10 mouse cellular contexts compared by ENCODE assay signal in the genomic region with DNA sequence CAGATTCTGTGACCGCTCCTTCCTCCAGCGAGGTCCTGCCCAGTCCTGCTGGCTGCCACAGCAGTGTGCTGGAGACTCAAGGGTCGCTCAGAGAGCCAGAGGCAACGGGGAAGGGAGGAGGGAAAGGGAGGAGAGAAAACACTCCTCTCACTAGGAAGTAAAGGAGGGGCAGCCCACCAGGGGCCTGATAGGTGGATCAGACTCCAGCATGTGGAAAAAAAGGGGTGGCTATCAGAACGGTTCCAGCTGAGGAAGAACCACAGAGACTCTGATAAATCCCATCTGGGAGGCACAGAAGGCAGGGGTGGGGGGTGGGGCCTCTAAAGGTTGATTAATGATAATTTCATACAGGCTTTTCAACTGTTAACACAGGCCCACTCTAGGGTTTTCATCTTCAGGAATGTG. TPM values are rescaled to one million over a fixed set of nuclear protein-coding genes. Genes with fewer than 3 reads are reported as not detected.
A peak's percentile ranks its signal among the peaks of the same experiment; 100 is the strongest.
DNase-seq lines count a peak whose midpoint lies in the region; ATAC-seq lines count a peak whose summit lies in the region.
"Had no signal": no experiment of that assay in that cellular context is flagged by ENCODE, and none has a peak within 500 bp of the region (broad histone marks: within the 10 kb centered on the region; RNA-seq: fewer than 3 reads in every experiment).

No protein-coding gene starts in this region.

- H3K27ac ChIP-seq in hindbrain, embryonic 10.5 days: peak overlapping the region; percentile 81
- no peak overlapping the region for H3K27ac ChIP-seq in hindbrain, embryonic 16.5 days (ENCODE audit: low read depth, low read length)
- H3K27ac ChIP-seq in embryonic facial prominence, embryonic 15.5 days (replicated peaks): peak overlapping the region; percentile 48
- H3K27ac ChIP-seq in liver, embryonic 16.5 days (ENCODE audit: low read length): peak overlapping the region; percentile 96
- H3K27ac ChIP-seq: neural tube, embryonic 12.5 days had no signal

- H3K9ac ChIP-seq in hindbrain, embryonic 16.5 days (ENCODE audit: low read depth, low read length): no peak overlapping the region
- H3K9ac ChIP-seq in embryonic facial prominence, embryonic 15.5 days: no peak overlapping the region
- H3K9ac ChIP-seq in liver, embryonic 16.5 days (ENCODE audit: low read depth, low read length): peak overlapping the region; percentile 70
- H3K9ac ChIP-seq: neural tube, embryonic 12.5 days had no signal

- no peak overlapping the region for H3K4me2 ChIP-seq in hindbrain, embryonic 16.5 days (ENCODE audit: low read length)
- H3K4me2 ChIP-seq in embryonic facial prominence, embryonic 15.5 days (replicated peaks): no peak overlapping the region
- peak overlapping the region; percentile 65 for H3K4me2 ChIP-seq in liver, embryonic 16.5 days (ENCODE audit: low read depth, low read length)
- H3K4me2 ChIP-seq: neural tube, embryonic 12.5 days had no signal

- H3K4me3 ChIP-seq in hindbrain, embryonic 10.5 days: no peak overlapping the region
- no peak overlapping the region for H3K4me3 ChIP-seq in hindbrain, embryonic 16.5 days (ENCODE audit: low read length)
- no peak overlapping the region for H3K4me3 ChIP-seq in embryonic facial prominence, embryonic 15.5 days (replicated peaks)
- peak overlapping the region; percentile 26 for H3K4me3 ChIP-seq in liver, embryonic 16.5 days (ENCODE audit: low read depth, low read length)
- H3K4me3 ChIP-seq: neural tube, embryonic 12.5 days had no signal

- H3K4me1 ChIP-seq in hindbrain, embryonic 10.5 days (replicated peaks): peaks cover 44% of the 10 kb centered on the region
- H3K4me1 ChIP-seq in hindbrain, embryonic 16.5 days (ENCODE audit: control insufficient read depth, insufficient read depth, low read depth, low read length): peaks cover 3% of the 10 kb centered on the region; the same call in 1 of the 2 replicates
- H3K4me1 ChIP-seq in embryonic facial prominence, embryonic 15.5 days: peaks cover 35% of the 10 kb centered on the region
- H3K4me1 ChIP-seq in liver, embryonic 16.5 days (ENCODE audit: control insufficient read depth, low read depth, low read length): peaks cover 79% of the 10 kb centered on the region

- 10% methylated on average over 5 of the region's 5 CpGs for WGBS in hindbrain, embryonic 10.5 days
- 21% methylated on average over 5 of the region's 5 CpGs for whole genome bisulfite sequencing in hindbrain, embryonic 16.5 days
- 9% methylated on average over 5 of the region's 5 CpGs for whole genome bisulfite sequencing in embryonic facial prominence, embryonic 15.5 days
- WGBS in liver, embryonic 16.5 days (ENCODE audit: insufficient replicate concordance): 4% methylated on average over 5 of the region's 5 CpGs

- no peak for ATAC-seq in hindbrain, embryonic 16.5 days
- no peak; the same call in 1 of the 2 replicates for ATAC-seq in embryonic facial prominence, embryonic 15.5 days (ENCODE audit: insufficient number of reproducible peaks, low FRiP score, low TSS enrichment, low read depth)
- ATAC-seq in liver, embryonic 16.5 days (ENCODE audit: low read depth): peak; percentile 93

- H3K9me3 ChIP-seq in hindbrain, embryonic 10.5 days: no peaks in the 10 kb centered on the region
- no peaks in the 10 kb centered on the region for H3K9me3 ChIP-seq in hindbrain, embryonic 16.5 days (ENCODE audit: control insufficient read depth, low read length)
- H3K9me3 ChIP-seq in embryonic facial prominence, embryonic 15.5 days (replicated peaks): no peaks in the 10 kb centered on the region
- H3K9me3 ChIP-seq in liver, embryonic 16.5 days (replicated peaks; ENCODE audit: control insufficient read depth, low read length): no peaks in the 10 kb centered on the region
- H3K9me3 ChIP-seq: neural tube, embryonic 12.5 days had no signal

- DNase-seq in hindbrain, embryonic 10.5 days (ENCODE audit: low spot score): peak; percentile 32
- peak; percentile 35 for DNase-seq in NIH3T3 (ENCODE audit: low read depth)
- no peak for DNase-seq in adrenal gland, adult 2 months
- no peak for DNase-seq in right cerebral cortex, postnatal 36 days (ENCODE audit: low spot score in 2 of 2)
- no peak for DNase-seq in left cerebral cortex, adult 8-10 months (ENCODE audit: low spot score in 2 of 2)

- peaks cover 51% of the 10 kb centered on the region for H3K36me3 ChIP-seq in hindbrain, embryonic 10.5 days
- 0 out of 2 replicates have a peak, but pooled peaks cover 2% of the 10 kb centered on the region for H3K36me3 ChIP-seq in hindbrain, embryonic 16.5 days (ENCODE audit: control insufficient read depth, insufficient read depth, low read length)
- H3K36me3 ChIP-seq in embryonic facial prominence, embryonic 15.5 days: peaks cover 29% of the 10 kb centered on the region
- peaks cover 57% of the 10 kb centered on the region for H3K36me3 ChIP-seq in liver, embryonic 16.5 days (ENCODE audit: control insufficient read depth, insufficient read depth)

- H3K27me3 ChIP-seq in hindbrain, embryonic 10.5 days (ENCODE audit: insufficient read depth, poor library complexity, severe bottlenecking): no peaks in the 10 kb centered on the region
- no peaks in the 10 kb centered on the region for H3K27me3 ChIP-seq in hindbrain, embryonic 16.5 days (replicated peaks; ENCODE audit: control insufficient read depth, insufficient read depth, low read length)
- no peaks in the 10 kb centered on the region for H3K27me3 ChIP-seq in embryonic facial prominence, embryonic 15.5 days
- H3K27me3 ChIP-seq in liver, embryonic 16.5 days (ENCODE audit: control insufficient read depth, insufficient read depth, low read depth, low read length): no peaks in the 10 kb centered on the region
- H3K27me3 ChIP-seq: neural tube, embryonic 12.5 days had no signal

RNA-seq across cellular contexts. Expression of gene Plekho2, which starts 24.8 kb away (rescaled TPM):
- 14.5 and 15.2 TPM in 2 replicates for polyA plus RNA-seq in hindbrain, embryonic 10.5 days (2016; fragmentation: Nextera tagmentation; extraction: Ambion mirVana)
- polyA plus RNA-seq in hindbrain, embryonic 16.5 days (2015; fragmentation: Nextera tagmentation; extraction: Ambion mirVana): 7.1 and 8.0 TPM in 2 replicates
- polyA plus RNA-seq in embryonic facial prominence, embryonic 15.5 days (2015; fragmentation: Nextera tagmentation; extraction: Ambion mirVana): 15.0 and 16.0 TPM in 2 replicates
- polyA plus RNA-seq in liver, embryonic 16.5 days (2015; fragmentation: Nextera tagmentation; extraction: Ambion mirVana): 23.1 and 24.5 TPM in 2 replicates
- 10 to 100 TPM; 49.9 to 61.0 TPM for total RNA-seq in adrenal gland, adult 2 months (2021)
- 48.8 and 61.6 TPM in 2 replicates for polyA plus RNA-seq in adrenal gland, adult 2 months (2012; rRNA removed)
- total RNA-seq in left cerebral cortex, adult 8-10 months (2022): 10 to 100 TPM; 16.3 to 24.5 (median 18.9) TPM

RNA-seq across cellular contexts. Expression of gene Pif1, which starts 32.0 kb away (rescaled TPM):
- 24.2 and 27.2 TPM in 2 replicates for polyA plus RNA-seq in hindbrain, embryonic 10.5 days (2016; fragmentation: Nextera tagmentation; extraction: Ambion mirVana)
- polyA plus RNA-seq in hindbrain, embryonic 16.5 days (2015; fragmentation: Nextera tagmentation; extraction: Ambion mirVana): 3.2 and 4.3 TPM in 2 replicates
- polyA plus RNA-seq in embryonic facial prominence, embryonic 15.5 days (2015; fragmentation: Nextera tagmentation; extraction: Ambion mirVana): 10.8 and 11.5 TPM in 2 replicates
- 9.6 and 10.9 TPM in 2 replicates for polyA plus RNA-seq in liver, embryonic 16.5 days (2015; fragmentation: Nextera tagmentation; extraction: Ambion mirVana)
- under 1 TPM; 0.29 to 0.45 TPM for total RNA-seq in adrenal gland, adult 2 months (2021)
- 0.42 and 0.46 TPM in 2 replicates for polyA plus RNA-seq in adrenal gland, adult 2 months (2012; rRNA removed)
- total RNA-seq in left cerebral cortex, adult 8-10 months (2022): under 1 TPM; 0.18 to 0.63 (median 0.26) TPM

RNA-seq across cellular contexts. Expression of gene Ankdd1a, which starts 35.0 kb away (rescaled TPM):
- polyA plus RNA-seq in hindbrain, embryonic 10.5 days (2016; fragmentation: Nextera tagmentation; extraction: Ambion mirVana): 0.11 TPM in 1 of 2 replicates, not detected in the other
- 1.1 and 1.2 TPM in 2 replicates for polyA plus RNA-seq in hindbrain, embryonic 16.5 days (2015; fragmentation: Nextera tagmentation; extraction: Ambion mirVana)
- polyA plus RNA-seq in embryonic facial prominence, embryonic 15.5 days (2015; fragmentation: Nextera tagmentation; extraction: Ambion mirVana): 0.32 and 0.51 TPM in 2 replicates
- polyA plus RNA-seq in liver, embryonic 16.5 days (2015; fragmentation: Nextera tagmentation; extraction: Ambion mirVana): 0.06 TPM in 1 of 2 replicates, not detected in the other
- 1 to 10 TPM in 1 of 2 experiments, under 1 TPM in 1; 0.32 to 3.3 TPM for total RNA-seq in adrenal gland, adult 2 months (2021)
- 0.45 and 0.98 TPM in 2 replicates for polyA plus RNA-seq in adrenal gland, adult 2 months (2012; rRNA removed)
- total RNA-seq in left cerebral cortex, adult 8-10 months (2022): 1 to 10 TPM; 3.8 to 6.4 (median 4.8) TPM
- total RNA-seq: ES-E14 had no signal

Comparison
In these comparisons a context has a peak if more than half of its experiments do, and no peak if none do; other contexts are left out.
1. DNase-seq: peak in hindbrain, embryonic 10.5 days (single experiment) and NIH3T3 (single experiment); none in adrenal gland, adult 2 months (single experiment), right cerebral cortex, postnatal 36 days (0 of 2) and left cerebral cortex, adult 8-10 months (0 of 2).